Mouse (Mus musculus) left cerebral cortex, adult 8-10 months (tissue): ENCODE data around the gene Ptprj. TPM values are rescaled to one million over a fixed set of nuclear protein-coding genes. Genes with fewer than 3 reads are reported as not detected.

Experiments
- DNase-seq, 2 experiments: peaks; one replicate each; pipeline ENCODE4 v3.0.0; 2022; ENCODE audit warnings: low spot score in 2 of 2
- total RNA-seq, 4 experiments: library from RNA; stranded (reverse); gene quantifications; 2 replicates each; pipeline ENCODE4 v1.2.4; 2022

Gene Ptprj
- total RNA-seq, 4 experiments from 2014 or later: 90.8 to 104 (median 95.0) TPM

DNA sequence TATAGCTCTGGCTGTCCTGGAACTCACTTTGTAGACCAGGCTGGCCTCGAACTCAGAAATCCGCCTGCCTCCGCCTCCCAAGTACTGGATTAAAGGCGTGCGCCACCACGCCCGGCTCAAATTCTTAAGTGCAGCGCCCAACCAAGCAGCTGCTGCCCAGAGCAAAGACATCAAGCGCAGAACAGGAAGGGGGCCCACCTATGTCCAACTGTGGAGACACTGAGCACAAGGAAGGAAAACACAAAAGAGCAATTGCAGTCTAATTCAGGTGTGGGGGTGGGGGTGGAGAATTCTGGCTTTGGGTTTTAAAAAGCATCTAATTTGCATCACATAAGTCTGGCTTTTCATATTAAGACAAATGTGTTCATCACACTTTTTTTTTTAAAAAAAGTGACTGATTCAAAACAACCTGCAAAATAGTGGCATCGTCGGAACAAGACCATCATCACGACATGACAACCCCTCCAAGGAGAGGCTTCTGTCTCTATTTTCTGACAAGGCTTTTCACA, 20.7 kb downstream of the Ptprj start:
- DNase-seq: no peak

- no peak for DNase-seq
Measured at GRCm38 (mm10) chr2:90559015-90559687, 21.3 kb downstream of the Ptprj start.

- DNase-seq: no peak
Measured at GRCm38 (mm10) chr2:90558361-90558760, 22.1 kb downstream of the Ptprj start.

- DNase-seq: no peak
Measured at GRCm38 (mm10) chr2:90557913-90558312, 22.5 kb downstream of the Ptprj start.

GRCm38 (mm10) chr2:90555744-90556143, 24.7 kb downstream of the Ptprj start:
- DNase-seq: no peak

DNA sequence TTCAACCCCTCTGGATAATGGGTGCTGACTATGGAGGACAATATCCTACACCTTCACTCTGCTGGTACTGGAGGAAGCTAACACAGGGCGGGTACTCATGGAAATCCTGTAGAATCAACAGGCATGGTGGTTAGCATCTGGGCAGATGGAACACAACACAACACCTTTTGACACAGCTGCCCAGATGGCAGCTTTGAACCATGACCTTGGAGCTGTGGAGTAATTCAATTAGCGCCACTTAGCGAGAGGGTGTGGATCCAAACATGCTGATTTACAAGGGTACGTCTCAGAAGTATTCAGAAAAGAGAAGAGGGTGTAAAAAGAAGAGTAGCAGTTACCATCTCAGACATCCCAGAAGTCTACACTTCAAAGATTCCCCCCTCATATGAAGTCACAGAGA, 25.6 kb downstream of the Ptprj start:
- DNase-seq: no peak

- no peak for DNase-seq
Measured at GRCm38 (mm10) chr2:90553861-90554260, 26.6 kb downstream of the Ptprj start.

- DNase-seq: no peak
Measured at GRCm38 (mm10) chr2:90550656-90551055, 29.8 kb downstream of the Ptprj start.

GRCm38 (mm10) chr2:90548541-90548940, 31.9 kb downstream of the Ptprj start:
- no peak for DNase-seq

GRCm38 (mm10) chr2:90547144-90547609, 33.3 kb downstream of the Ptprj start:
- no peak for DNase-seq

DNA sequence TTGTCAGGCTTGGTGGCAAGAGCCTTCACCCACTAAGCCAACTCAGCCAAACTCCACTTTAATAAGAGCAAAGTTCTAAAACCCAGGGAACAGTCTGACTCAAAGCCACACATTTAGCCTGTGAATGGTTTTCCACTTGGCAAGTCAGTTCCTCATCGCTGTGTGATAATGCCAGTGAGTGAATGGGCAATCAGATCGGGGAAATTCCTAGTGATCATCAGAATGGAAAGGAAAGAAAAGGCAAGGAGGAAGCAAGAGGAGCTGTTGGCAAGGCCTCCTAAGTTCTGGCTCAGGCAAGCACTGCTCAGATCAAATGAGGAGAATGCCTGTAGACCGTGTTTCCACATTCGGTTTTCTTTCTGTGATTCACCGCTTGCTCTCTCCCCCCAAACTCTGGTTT, 35.2 kb downstream of the Ptprj start:
- DNase-seq: no peak

DNA sequence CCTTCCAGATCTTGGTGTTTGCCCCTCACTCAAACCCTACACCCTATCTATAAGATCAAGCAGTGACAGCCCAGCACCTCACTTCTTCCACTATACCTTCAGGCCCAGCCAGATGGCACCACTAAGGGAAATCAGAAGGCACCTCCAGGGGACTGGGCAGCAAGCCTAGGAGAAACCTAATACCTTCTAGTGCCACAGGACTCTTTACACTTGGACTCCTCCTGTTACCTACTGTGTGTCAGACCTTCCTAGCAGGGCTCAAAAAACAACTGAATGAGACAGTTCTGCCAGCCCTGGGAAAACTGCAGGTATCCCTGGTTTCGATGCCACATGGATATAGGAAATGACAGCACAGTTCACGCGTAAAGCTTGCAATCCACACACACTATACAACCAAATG, 36.5 kb downstream of the Ptprj start:
- no peak for DNase-seq

DNA sequence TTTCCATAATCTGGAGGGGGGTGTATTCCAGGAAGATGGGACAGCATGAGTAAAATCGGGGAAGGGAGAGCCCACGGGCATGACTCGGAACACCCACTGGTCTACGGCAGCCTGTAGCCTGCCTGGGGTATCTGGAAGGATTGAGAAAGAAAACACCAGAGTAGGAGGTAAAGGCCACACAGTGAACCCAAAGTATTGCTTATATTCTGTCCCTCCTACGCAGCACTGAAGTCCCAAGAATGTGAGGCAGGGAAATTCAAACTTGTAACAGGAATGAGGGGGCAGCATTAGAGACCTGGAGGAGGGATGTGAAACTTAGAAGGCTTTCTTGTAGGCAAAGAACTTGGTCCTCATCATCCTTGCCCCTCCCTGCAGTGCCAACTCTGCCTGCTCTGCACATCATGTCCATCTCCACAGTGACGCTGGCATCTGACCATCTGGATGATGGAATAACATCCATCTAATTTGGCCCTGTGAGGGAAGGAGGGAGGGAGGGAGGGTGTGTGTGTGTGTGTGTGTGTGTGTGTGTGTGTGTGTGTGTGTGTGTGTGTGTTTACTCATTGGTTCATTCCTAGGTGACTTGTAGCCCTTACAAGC, 37.2 kb downstream of the Ptprj start:
- no peak for DNase-seq

DNA sequence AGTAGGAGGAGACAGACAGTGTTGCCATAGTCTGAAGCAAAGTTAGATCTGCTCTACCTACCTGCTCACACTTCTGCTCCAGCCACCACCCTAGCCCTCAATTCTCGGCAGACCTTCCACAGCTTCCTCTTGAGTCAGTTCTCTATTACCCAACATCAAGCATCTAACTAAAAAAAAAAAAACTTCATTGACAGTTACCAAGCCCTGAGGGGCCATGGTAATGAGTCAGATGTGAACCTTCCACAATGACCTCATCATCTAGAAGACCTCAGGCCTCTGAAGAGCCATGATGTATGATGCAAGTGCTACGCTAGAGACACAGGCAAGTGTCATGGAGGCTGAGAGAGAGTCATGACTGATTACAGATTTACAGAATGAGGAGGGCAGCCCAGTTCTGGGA, 37.8 kb downstream of the Ptprj start:
- DNase-seq: no peak

DNA sequence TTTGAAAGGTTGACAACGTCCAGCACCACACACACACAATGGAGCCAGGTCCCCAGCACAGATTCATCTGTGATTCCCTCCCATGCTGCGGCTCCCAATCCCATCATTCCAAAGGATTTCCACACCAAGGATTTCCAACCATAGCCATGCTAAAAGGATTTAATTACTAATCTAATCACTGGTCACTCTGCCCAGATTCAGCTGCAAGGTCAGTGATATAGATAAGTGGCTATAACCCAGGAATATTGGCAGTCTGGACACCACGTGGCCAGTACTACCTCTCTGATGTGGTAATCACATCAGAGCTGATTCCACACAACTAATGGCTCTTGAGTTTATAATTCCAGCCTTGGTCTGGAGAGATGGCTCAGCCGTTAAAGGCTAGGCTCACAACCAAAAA, 41.2 kb downstream of the Ptprj start:
- no peak for DNase-seq

GRCm38 (mm10) chr2:90537244-90537643, 43.2 kb downstream of the Ptprj start:
- DNase-seq: no peak

GRCm38 (mm10) chr2:90536555-90536954, 43.9 kb downstream of the Ptprj start:
- no peak for DNase-seq

- no peak for DNase-seq
Measured at GRCm38 (mm10) chr2:90534751-90535150, 45.7 kb downstream of the Ptprj start.

- no peak for DNase-seq
Measured at GRCm38 (mm10) chr2:90533944-90534343, 46.5 kb downstream of the Ptprj start.

DNA sequence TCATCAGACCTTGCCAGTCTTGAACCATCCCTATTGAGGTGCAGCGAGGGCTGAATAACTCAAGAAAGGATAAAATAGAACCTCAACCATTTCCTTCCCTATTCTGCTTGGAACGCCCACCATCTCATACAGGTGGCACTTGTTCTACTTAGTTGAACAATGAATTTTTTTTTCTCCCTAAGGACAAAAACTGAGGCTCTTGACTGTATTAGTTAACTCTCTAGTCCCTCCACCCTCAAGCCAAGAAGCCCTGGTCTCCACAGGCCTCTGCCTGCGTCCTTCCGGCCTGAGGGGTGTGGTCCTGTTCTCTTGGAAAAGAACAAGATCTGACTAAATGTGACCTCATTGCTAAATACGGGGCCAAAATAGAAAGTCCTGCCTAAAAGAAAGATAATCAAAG, 48.4 kb downstream of the Ptprj start:
- DNase-seq: no peak

- DNase-seq: no peak
Measured at GRCm38 (mm10) chr2:90528107-90528506, 52.3 kb downstream of the Ptprj start.

GRCm38 (mm10) chr2:90526971-90527370, 53.5 kb downstream of the Ptprj start:
- no peak for DNase-seq

DNA sequence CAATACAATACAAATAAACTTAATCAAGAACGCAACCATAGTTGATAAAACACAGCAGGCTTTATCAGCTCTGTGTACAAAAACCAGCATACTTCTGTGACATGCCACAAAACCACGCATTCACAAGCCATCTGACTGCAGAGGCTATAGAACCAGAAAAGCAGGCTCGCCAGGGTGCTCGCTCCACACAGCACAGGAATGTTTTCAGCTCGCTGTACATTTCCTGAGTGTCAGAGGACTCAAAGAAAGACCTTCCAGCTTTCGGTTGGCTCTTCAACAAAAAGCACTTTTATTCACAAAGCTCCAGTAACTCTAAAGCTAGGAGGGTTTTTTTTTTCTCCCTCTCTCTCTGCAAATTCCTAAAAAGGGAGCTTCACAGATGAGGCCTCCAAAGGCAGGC, 53.9 kb downstream of the Ptprj start:
- no peak for DNase-seq
